Mouse (Mus musculus) gastrocnemius, adult 8-10 months (tissue): Measurements from ENCODE around the gene Fli1. TPM values are rescaled to one million over a fixed set of nuclear protein-coding genes. Genes with fewer than 3 reads are reported as not detected.
A peak's percentile ranks its signal among the peaks of the same experiment; 100 is the strongest.

Source experiments
- DNase-seq, 2 experiments: peaks; one replicate each; pipeline ENCODE4 v3.0.0; 2022; ENCODE audit warnings: low spot score in 2 of 2
- total RNA-seq, 4 experiments: library from RNA; stranded (reverse); gene quantifications; 2 replicates each; pipeline ENCODE4 v1.2.4; 2022

Gene Fli1
- total RNA-seq = 1 to 10 TPM; 4.3 to 9.0 (median 5.6) TPM

DNA sequence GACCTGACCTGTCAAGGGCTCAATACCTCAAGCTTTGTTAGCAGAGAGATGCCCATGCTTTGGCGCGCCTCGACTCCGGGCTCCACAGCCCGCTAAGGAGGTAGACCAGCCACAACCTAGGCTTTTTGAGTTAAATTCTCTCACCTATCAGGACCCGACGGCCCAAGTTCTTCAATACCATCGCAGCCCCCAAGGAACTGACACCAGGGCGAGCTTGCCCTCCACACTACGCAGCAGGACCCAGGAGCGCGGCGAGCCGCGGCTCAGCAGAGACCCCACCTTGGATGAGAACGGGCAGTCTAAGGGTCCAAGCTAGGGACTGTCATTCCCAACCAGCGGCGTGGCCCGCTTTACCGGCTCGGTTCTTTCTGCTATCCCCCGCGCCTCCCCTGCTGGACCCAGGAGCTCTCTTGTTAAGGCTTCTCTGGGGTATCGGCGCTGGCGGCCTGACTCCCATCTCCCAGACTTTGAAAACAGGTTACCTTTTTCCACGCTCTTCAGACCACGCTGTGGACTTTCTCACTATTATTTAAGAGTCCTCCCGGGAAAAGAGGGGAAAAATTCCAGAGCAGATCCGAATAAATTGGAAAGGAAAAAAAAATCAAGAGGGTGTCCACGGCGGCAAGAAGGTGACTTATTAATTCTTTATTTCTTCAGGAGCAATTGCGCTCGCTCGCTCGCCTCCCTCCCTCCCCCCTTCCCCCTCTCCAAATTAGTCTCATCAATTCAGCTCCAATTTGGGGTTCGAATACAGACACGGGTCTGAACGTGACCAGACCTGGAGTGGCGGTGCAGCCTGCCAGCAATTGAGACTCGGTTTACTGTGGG lies at the start of gene Fli1:
Gene Fli1 (minus strand): TSS at position 650 of the 828 bp plus-strand sequence.
- no peak for DNase-seq

DNA sequence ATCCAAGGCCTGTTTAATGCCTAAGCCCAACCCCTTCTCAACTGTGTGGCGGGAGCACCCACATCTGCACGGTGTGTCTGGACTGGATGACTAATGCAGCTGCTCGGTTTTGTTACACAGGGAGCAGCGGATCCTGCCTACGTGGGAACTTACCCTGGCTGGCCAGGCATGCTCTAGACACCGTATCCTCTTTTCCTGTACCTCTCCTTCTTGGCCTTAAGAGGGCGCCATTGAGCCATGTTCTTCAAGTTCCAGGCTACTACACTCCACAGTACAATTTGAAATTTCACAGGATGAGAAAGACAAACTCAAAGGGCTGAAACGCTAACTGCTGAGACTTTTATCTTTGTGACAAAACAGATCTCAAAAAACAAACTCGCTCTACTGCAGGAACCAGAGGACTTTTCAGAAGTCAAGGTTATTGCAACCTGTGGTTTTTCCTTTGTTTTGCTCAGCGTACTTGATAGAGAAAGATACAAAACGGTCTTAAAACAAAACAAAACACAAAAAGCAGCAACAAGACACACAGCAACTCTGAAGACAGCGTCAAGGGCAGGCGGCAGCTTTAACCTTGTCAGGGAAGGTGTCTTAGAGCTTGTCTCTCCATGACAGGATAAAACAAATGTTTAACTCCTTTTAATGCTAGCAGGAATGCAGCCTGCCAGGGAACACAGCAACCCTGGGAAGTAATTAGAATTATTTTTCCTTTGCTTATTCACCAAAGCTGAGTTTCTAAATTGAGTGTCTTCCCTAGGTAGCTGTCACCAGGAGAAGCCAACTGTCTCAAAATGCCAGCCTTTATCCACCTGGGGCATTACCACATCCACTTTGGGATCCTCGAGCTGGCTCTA lies 49.3 kb upstream of the Fli1 start:
- peak; percentile 27 to 48 for DNase-seq

DNA sequence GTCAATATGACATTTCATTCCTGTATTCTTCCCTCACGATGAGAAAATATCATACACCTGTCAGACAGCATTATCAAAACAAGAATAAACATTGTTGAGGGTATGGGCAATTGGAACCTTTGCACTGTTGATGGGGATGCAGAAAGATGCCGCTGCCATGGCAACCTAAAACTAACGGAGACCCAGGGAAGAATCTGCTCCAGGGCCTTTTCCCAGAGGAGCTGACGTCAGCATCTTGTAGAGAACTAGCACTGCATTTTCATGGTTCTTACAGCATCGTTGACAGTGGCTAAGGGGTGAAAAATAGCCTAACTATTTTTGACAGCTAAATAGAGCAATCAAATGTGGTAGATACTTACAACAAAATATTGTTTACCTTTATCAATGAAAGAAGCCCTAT lies 47.9 kb upstream of the Fli1 start:
- no peak for DNase-seq

DNA sequence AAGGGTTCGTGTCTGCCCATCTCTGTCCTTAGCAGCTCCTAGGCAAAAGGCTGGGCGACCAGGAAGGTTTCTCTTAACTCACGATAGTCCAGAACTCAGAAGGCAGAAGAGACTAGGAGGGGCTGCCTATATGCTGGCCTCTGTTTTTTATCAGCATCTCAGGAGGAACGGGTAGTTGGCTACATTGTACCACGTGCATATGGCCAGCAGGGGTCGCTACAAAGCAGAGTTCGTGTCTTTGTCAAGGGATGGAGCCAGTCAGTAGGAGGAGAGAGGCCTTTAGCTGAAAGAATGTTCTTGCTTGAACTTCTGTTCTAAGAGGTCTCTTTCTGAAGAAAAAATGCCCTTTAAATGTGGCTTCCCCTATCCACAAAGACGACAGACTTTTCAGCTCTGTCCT lies 47.2 kb upstream of the Fli1 start:
- DNase-seq = peak; percentile 46 to 61

DNA sequence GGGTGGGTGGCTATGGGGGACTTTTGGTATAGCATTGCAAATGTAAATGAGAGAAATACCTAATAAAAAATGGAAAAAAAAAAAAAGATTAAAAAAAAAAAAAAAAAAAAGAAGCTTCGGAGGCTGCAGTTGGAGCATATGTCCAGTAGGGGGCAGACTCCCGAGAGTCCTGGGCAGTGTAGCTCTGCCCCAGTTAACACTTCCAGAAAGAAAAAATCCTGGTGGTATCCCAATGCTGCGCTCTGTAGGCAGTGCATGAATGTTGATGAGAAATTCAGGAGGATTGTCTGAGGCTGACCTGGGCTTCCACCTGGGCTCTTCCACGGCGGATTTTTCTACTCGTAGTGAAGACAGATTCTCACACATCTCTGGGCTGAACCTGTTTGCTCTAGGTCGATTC lies 42.7 kb upstream of the Fli1 start:
- DNase-seq = no peak

DNA sequence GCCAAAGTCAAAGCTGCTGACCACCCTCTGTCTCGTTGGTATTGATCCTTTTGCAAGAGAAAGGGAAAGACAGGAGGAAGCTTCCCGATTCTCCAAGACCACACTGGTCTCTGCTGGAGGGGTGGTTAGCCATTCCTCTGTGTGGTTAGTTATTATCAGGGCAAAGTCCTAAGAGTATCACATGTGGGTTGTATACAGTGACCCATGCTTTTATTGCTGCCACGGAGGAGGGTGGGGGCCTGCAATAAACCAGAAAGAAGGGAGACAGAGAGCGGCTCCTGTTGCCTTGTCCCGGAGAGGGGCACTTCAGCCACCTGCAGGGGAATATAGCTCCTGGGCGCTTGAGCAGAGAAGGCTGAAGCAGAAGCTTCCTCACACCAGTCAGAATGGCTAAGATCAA lies 41.2 kb upstream of the Fli1 start:
- DNase-seq = no peak

DNA sequence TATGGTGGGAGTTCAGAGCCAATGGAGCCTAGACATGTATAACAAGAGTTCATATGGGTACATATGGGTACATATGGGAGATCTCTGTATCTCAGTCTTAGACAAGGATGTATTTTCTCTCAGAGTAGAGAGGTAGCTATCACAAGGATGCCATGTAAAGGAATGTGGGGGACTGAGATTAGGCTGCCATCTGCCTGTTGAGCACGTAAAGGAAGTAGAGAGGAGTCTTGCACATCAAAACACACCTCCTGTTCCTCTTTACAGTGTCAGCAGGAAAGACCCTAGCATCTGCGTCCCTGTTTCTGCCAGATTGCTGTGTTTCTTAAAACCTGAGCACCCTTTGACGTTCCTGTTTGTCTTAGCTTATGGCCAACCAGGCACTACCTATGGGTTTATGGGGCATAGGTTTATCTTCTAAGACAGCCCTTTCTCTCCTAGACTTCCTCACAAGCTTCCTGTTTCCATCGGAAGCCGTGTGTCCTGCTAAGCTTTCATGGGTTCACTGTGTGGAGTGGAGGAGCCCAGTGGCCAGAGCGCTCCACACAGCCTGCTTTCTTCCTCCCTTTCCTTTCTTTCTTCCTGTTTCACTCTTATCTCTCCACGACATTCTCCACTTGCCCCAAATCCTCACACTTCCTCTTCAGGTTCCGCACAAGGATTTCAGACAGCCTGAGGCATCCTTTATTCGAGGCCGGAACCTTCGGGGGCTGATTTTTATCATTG lies 39.4 kb upstream of the Fli1 start:
- DNase-seq = no peak

DNA sequence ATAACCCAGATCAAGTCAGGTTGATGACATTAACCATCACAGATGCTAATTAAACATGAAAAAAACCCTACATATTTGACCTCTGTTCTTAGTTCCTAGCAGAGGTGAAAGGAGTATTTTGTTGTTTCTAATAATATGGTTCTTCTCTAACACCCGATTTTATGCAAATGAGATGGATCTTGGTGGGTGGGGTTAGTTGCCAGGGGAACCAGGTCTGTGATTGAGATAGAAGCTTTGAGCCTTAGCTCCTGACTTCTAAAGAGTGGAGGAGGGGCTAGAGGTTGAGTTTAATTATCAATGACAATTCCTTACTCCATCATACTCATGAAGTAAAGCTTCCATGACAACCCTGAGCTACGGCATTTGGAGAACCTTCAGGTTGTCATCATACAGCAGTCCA lies 35.8 kb upstream of the Fli1 start:
- DNase-seq = no peak

DNA sequence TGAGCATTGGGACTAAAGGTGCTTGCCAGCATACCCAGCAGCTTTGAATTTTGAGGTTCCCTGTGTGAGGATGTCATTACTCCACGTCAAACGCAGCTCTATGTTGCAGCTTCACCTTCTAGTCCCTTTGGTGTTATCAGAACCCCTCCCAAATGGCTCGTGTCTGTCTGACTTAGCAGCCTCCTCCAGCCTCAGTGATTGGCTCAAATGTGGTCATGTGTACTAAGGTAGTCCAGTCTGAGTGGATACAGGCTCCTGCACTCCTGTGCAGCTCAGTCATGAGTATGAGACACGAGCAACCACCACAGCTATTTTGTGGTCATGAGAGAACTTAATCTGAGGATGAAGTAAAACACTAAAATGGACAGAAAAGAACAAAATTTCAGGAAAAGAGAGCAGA lies 31.0 kb upstream of the Fli1 start:
- no peak for DNase-seq

DNA sequence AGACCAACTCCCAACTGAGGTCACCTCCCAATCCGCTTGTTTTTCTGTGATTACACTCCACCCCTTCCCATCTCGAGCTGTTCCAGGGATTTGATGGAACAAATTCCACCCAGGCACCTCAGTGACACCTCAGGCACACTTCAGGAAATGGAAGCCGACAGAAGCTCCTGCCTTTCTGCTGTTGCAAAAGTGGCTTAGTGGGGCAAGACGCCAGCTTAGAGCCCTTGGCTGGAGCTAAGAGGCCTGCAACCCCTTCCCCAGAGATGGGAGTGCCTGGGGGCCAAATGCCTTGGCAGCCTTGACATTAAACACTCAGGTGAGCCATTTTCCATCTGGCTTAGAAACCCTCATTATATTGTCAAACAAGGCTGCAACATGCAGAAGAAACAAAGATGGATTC lies 29.0 kb upstream of the Fli1 start:
- no peak for DNase-seq

DNA sequence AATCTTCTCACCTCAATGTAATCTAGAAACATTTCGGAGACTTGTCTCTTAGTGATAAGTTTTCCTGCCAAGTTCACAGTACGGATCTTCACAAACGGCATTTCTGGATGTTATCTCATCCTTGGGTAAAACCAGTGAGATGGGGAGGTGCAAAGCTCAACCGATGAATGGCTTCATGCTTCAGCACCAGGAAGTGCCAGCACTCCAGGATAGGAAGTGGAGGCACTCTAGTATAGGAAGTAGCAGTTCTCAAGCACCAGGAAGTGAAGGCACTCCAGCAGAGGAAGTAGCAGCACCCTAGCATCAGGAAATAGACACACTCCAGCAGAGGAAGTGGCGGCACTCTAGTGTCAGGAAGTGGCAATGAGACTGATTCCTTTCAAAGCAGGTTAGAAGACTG lies 27.9 kb upstream of the Fli1 start:
- no peak for DNase-seq

DNA sequence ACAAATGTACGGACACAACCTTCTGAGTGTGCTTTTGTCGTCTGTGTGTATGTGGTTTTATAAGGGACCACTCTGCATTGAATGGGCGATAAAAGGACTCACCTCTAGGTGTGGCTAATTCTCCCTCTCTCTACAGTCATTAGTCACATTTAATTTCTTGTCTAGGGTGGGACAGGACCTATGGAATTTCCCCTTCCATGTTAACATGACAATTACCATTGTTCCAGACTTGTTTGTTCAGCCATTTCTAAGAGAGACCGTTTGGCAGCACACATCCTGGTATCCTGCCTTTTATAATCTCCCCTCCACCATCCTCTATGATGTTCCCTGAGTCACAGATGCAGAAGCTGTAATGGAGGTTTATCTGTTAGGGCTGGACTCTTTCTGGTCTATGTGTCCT lies 26.6 kb upstream of the Fli1 start:
- DNase-seq = no peak

DNA sequence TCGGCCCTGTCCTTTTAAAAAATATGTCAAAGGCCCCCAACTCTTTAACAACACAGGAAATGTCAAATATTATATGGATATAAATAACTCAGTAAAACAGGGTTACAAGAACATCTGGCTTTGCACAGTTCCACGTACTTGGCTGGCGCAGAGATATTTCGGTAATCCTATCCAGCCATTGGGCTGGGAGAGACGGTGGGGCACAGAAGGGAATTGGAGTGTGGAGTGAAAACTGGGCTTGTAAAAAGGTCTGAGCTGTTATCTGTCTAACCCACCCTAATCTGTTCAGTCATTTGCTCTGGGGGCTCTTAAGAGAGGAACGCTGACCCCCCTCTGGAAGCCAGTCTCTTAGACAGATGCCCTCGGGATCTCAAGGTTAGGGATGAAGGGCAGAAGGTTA lies 24.9 kb upstream of the Fli1 start:
- DNase-seq = no peak

DNA sequence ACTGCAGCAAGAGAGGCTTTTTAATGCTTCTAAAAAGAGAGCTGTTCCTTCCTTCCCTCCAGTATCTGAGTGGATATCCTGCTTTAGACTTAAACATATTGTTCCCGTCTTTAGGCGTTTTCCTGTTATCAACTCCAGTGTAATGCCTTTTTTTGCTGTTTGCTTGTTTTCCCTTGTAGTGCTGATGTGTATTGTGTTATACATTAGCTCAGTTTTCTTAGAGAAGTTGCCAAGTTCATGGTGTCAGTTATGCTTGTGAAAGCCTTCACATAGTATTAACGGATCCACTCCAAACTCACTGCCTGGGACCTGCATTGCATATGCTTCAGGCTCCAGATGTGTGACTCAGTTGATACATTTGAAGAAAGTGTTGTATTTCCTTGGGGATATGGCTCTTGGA lies 22.6 kb upstream of the Fli1 start:
- no peak for DNase-seq

DNA sequence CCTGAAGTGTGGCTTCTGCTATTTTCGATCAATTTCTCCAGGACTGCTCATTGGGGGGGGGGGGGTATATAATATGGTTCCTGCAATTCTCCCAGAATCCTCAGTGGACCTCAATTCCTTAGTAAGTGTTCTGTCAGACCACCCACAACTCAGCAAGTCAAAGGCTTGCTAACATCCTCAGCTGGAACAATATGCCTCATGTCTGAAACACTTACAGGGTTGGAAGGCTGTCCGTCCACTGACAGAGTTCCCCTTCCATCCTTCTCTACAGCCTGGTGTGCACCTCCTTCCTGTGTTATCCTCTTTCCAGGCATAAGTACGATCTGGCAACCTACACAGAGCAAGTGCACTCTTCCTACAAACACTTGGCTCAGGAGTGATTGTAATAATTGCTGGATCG lies 20.2 kb upstream of the Fli1 start:
- DNase-seq = no peak

DNA sequence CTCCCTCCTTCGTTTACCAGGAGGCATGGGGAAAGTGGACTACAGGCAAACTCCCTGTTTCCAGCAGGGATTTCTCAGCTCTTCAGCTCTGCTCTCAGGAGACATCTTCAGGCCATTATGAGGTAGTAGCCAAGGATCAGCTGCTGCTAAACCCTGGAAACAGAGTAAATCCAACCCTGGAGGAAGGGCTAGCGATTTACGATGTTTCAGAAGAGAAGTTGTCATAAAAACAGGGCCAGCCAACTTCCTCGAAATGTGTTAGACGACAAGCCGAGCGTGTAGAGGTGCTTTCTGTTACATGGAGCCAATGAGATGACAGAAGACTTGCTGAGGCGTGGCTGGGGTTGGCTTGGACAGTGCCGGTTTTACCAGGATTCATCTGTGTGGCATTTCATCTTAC lies 19.7 kb upstream of the Fli1 start:
- no peak for DNase-seq

DNA sequence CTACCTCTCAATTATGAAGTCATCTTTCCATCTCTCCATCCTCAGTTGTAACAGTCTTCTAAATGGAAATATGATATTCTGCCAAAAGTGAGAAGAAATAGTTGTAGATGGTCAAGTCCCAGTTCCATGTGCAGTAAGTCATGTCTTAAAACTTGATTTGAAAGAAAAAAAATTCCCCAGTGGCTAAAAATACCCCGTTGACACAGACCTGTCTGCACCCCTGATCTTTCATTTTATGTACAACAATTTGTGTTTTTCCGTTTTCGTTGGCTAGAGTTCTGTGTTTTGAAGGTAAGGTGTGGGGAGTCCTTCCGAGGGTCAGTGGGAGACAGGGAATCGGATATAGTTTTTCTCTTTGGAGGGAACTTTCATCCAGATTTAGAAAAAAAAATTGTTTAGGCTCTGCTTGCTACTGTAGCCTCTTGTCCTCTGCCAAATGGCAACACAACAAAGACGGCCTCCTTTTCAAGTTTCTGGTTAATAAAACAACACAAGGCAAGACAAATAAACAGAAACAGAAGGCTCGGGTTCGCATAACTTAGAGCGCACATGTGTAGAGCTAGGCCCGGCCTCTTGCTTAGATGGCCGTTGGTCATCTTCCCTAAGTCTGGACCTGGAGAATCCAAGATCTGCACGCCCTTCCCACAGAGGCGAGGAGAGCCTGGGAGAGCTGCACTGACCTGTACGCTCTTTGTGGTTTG lies 18.7 kb upstream of the Fli1 start:
- no peak for DNase-seq

DNA sequence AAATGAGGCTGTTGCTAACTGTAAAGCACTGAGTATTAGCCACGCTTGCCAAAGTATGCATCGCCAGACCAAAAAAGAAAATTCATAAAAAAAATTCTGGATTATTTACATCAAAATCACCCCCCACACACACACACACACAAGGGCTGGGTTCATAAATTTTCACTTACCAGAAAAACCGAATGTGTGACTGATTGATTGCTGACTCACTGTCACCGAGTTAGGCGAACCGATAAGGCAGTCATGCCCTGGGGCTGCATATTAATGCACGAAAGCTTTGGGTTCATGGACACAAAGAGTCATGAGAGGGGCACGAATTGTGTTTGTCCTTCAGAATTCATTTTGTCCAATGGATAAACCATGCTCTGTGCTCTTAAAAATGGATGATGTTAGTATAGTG lies 17.2 kb upstream of the Fli1 start:
- DNase-seq = no peak

DNA sequence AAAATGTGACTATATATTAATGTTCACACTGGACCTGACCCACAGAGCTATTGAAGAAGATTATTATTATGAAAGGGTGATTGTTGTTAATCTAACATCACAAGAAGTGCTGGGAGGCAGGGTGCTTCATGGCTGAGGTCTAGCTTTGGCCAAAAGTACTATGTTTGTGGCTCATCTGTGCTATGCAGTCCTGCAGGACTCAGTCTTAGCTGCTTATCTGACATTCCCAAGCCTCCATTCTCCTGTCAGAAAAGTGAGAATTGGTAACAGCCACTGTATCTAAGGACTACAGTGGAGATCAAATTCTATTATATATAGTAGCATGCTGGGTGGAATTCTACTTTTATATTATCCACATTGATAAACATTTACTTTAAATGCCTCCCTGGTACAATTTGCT lies 16.8 kb upstream of the Fli1 start:
- DNase-seq = no peak

DNA sequence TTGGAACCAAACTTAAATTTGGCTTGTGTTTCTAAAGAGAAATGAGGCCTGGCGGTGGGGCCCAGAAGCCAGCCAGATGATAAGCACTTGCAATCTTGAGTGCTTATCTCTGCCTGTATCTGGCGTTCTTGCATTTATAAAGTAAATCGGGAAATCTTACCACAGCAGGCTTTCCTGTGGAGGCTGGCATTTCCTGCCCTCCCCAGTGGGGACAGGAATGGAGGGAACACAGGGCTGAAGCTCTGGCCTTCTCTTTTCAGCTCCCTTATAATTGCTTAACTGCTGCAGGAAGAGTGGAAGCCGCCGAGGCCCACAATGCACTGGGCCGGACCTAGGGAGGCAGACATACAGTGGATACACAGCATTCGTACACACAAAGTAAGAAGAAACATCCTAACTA lies 13.7 kb upstream of the Fli1 start:
- no peak for DNase-seq

DNA sequence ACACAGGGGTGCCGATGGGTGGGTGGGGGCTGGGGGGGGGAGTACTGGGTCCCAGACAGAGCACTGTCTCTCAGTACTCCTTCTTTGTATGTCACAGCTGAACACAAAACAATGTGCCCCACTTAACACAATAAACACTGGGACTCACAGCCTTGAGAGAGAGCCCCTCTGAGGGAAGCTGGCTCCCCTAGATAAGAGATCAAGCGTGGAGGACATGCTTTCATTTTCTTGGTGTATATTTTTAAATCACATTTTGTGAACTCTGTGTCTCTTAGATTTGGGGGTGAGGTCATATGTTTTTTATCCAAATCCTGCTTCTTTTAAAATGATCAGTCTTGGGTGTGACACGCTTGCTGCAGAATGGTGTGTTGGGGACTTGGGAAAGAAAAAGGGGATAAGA lies 12.6 kb upstream of the Fli1 start:
- no peak for DNase-seq

DNA sequence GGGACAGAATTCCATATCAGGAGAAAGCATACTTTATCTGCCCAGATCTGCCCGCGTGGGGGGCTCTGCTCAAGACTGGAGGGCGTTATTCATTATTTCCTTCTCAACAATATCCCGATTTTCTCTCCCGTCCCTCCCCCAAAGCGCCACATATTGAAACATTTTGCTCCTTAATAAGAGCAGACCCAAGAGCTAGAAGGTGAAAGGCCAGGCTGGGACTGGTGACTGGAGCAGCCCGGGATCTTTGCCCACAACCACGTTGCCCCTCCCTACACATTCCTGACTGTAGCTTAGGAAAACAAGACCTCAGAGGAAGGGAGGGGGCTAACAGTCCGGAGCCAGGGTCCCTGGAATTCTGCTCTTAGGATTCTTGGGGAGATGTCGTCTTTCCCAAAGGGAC lies 7.9 kb upstream of the Fli1 start:
- DNase-seq = no peak
